Comparison of ENCODE assay signal across 11 mouse cellular contexts in genomic region chr11:120373820-120374586, GRCm38 (mm10). TPM values are rescaled to one million over a fixed set of nuclear protein-coding genes. Genes with fewer than 3 reads are reported as not detected.
A peak's percentile ranks its signal among the peaks of the same experiment; 100 is the strongest.
DNase-seq lines count a peak whose midpoint lies in the region; ATAC-seq lines count a peak whose summit lies in the region.
"Had no signal": no experiment of that assay in that cellular context is flagged by ENCODE, and none has a peak within 500 bp of the region (broad histone marks: within the 10 kb centered on the region; RNA-seq: fewer than 3 reads in every experiment).

No protein-coding gene starts in this region.

- H3K4me3 ChIP-seq in hindbrain, embryonic 16.5 days (ENCODE audit: low read length) = no peak overlapping the region
- H3K4me3 ChIP-seq in stomach, embryonic 16.5 days (replicated peaks; ENCODE audit: low read length) = no peak overlapping the region

- no peaks in the 10 kb centered on the region for H3K9me3 ChIP-seq in hindbrain, embryonic 16.5 days (ENCODE audit: control insufficient read depth, low read length)
- no peaks in the 10 kb centered on the region for H3K9me3 ChIP-seq in stomach, embryonic 16.5 days (replicated peaks; ENCODE audit: control insufficient read depth, low read length)

- intact Hi-C loops in gastrocnemius, postnatal 14 days (cut with DNase I; ENCODE audit: low total_unique reads) = no loop called here

- peak overlapping the region; percentile 32; the same call in 1 of the 2 replicates for H3K27ac ChIP-seq in hindbrain, embryonic 16.5 days (ENCODE audit: low read depth, low read length)
- H3K27ac ChIP-seq in stomach, embryonic 16.5 days (ENCODE audit: low read length) = peak overlapping the region; percentile 8; the same call in 1 of the 2 replicates

- WGBS in hindbrain, embryonic 16.5 days = 80% methylated on average over 23 of the region's 23 CpGs
- 86% methylated on average over 23 of the region's 23 CpGs for WGBS in stomach, embryonic 16.5 days

- H3K27me3 ChIP-seq in hindbrain, embryonic 16.5 days (replicated peaks; ENCODE audit: control insufficient read depth, insufficient read depth, low read length) = no peaks in the 10 kb centered on the region
- H3K27me3 ChIP-seq in stomach, embryonic 16.5 days (ENCODE audit: control insufficient read depth, insufficient read depth, low read length) = no peaks in the 10 kb centered on the region

- DNase-seq in gastrocnemius, adult 18-20 months (ENCODE audit: low spot score) = peak; percentile 75
- no peak for DNase-seq in gastrocnemius, postnatal 14 days
- peak; percentile 20 for DNase-seq in right cerebral cortex, postnatal 14 days
- DNase-seq in right cerebral cortex, postnatal 36 days (ENCODE audit: low spot score in 2 of 2) = no peak
- no peak for DNase-seq in cerebellum, adult 11 months
- DNase-seq in frontal cortex, postnatal 14 days (ENCODE audit: low spot score in 2 of 2) = no peak
- DNase-seq: midbrain, embryonic 14.5 days; right cerebral cortex, postnatal 25 days had no signal

- ATAC-seq in hindbrain, embryonic 16.5 days = no peak
- no peak for ATAC-seq in stomach, embryonic 16.5 days (ENCODE audit: insufficient read depth, low FRiP score)

- no peak overlapping the region for H3K4me2 ChIP-seq in hindbrain, embryonic 16.5 days (ENCODE audit: low read length)
- H3K4me2 ChIP-seq in stomach, embryonic 16.5 days (ENCODE audit: low read depth, low read length) = no peak overlapping the region

- peaks cover 37% of the 10 kb centered on the region for H3K36me3 ChIP-seq in hindbrain, embryonic 16.5 days (ENCODE audit: control insufficient read depth, insufficient read depth, low read length)
- peaks cover 7% of the 10 kb centered on the region; the same call in 1 of the 2 replicates for H3K36me3 ChIP-seq in stomach, embryonic 16.5 days (ENCODE audit: control insufficient read depth, insufficient read depth, low read length)

- H3K4me1 ChIP-seq in hindbrain, embryonic 16.5 days (ENCODE audit: control insufficient read depth, insufficient read depth, low read depth, low read length) = peaks cover 23% of the 10 kb centered on the region
- peaks cover 16% of the 10 kb centered on the region for H3K4me1 ChIP-seq in stomach, embryonic 16.5 days (ENCODE audit: control insufficient read depth, insufficient read depth, low read length)

- no peak overlapping the region for H3K9ac ChIP-seq in hindbrain, embryonic 16.5 days (ENCODE audit: low read depth, low read length)
- no peak overlapping the region for H3K9ac ChIP-seq in stomach, embryonic 16.5 days (ENCODE audit: low read length)

RNA-seq across cellular contexts. Expression of gene Faap100, which starts 4.6 kb away (rescaled TPM):
- total RNA-seq in gastrocnemius, adult 18-20 months (2021) = 10 to 100 TPM in 1 of 2 experiments, 1 to 10 TPM in 1; 8.3 to 19.3 TPM
- 10 to 100 TPM; 11.2 to 16.0 TPM for total RNA-seq in gastrocnemius, postnatal 14 days (2021)
- polyA plus RNA-seq in hindbrain, embryonic 16.5 days (2015; fragmentation: Nextera tagmentation; extraction: Ambion mirVana) = 103 and 109 TPM in 2 replicates
- polyA plus RNA-seq in stomach, embryonic 16.5 days (2015; fragmentation: Nextera tagmentation; extraction: Ambion mirVana) = 34.5 and 36.1 TPM in 2 replicates

RNA-seq across cellular contexts. Expression of gene Fscn2, which starts 12.7 kb away (rescaled TPM):
- total RNA-seq in gastrocnemius, adult 18-20 months (2021) = under 1 TPM; 0.39 to 0.52 TPM
- under 1 TPM; 0.16 to 0.39 TPM for total RNA-seq in gastrocnemius, postnatal 14 days (2021)
- 0.66 and 1.6 TPM in 2 replicates for polyA plus RNA-seq in hindbrain, embryonic 16.5 days (2015; fragmentation: Nextera tagmentation; extraction: Ambion mirVana)
- 0.44 and 0.80 TPM in 2 replicates for polyA plus RNA-seq in stomach, embryonic 16.5 days (2015; fragmentation: Nextera tagmentation; extraction: Ambion mirVana)
- total RNA-seq: left cerebral cortex, adult 18-20 months had no signal

RNA-seq across cellular contexts. Expression of gene Actg1, which starts 25.7 kb away (rescaled TPM):
- 100 to 1,000 TPM; 158 to 253 TPM for total RNA-seq in gastrocnemius, adult 18-20 months (2021)
- 100 to 1,000 TPM; 308 to 391 TPM for total RNA-seq in gastrocnemius, postnatal 14 days (2021)
- polyA plus RNA-seq in hindbrain, embryonic 16.5 days (2015; fragmentation: Nextera tagmentation; extraction: Ambion mirVana) = 4,199 and 4,222 TPM in 2 replicates
- polyA plus RNA-seq in stomach, embryonic 16.5 days (2015; fragmentation: Nextera tagmentation; extraction: Ambion mirVana) = 2,700 and 3,060 TPM in 2 replicates

Comparison
In these comparisons a context has a peak if more than half of its experiments do, and no peak if none do; other contexts are left out.
1. DNase-seq: peak in gastrocnemius, adult 18-20 months (single experiment) and right cerebral cortex, postnatal 14 days (single experiment); none in gastrocnemius, postnatal 14 days (single experiment), right cerebral cortex, postnatal 36 days (0 of 2), cerebellum, adult 11 months (single experiment) and frontal cortex, postnatal 14 days (0 of 2).